Mouse (Mus musculus): ENCODE measurements around the gene Dnmt3a. TPM values are rescaled to one million over a fixed set of nuclear protein-coding genes. Genes with fewer than 3 reads are reported as not detected.
A peak's percentile ranks its signal among the peaks of the same experiment; 100 is the strongest.

Dnmt3a gene
- polyA plus RNA-seq, 1 experiment from 2014 or later, result 126 TPM

DNA sequence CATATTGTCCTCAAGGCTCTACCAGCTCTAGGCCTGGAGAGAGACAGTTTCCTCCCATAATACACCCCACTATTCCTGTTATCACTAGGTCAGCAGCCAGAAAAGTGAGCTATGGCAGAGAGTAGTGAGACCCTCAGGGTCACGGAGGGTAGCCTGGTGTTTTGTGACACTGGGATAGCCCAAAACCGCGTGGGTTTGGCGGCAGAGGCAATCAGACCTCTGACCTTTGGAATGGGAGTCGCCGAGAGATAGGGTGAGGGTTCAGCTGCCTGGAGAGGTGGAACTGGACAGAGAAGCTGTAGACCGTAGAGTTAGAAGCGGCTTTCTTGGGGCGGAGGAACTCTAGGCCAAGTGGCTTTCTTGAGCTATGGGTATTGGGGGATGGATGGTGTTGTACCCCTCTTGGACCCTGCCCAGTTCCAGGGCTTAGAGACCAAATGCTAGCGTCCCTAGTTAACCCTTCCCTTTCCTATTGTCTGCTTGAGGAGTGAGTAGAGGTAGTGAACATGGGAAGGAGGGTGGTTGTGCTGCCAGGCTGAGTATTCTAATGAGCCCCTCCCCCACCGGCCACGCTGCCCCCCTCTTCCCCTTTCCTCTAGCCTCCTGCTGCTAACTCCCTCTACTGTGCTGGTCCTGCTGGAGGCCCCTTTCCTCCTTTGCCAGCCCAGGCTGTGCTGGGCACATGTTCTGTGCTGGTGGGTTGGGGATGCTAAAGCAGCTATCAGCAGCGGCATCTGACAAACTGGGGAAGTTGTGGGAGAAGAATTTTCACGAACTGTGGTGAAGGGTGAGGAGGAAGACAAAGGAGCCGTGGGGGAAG, 86.6 kb downstream of the Dnmt3a start:
- Histone ChIP-seq H3K27me3 (0 out of 2 replicates have a peak, but pooled peaks cover 3% of the 10 kb centered on the region), H3K4me1 (replicated peaks) (peaks cover 73% of the 10 kb centered on the region), H3K4me2 (peak overlapping the region; percentile 69), H3K9ac (peak overlapping the region; percentile 80), H3K9me3 (no peaks in the 10 kb centered on the region), H3K27ac (peak overlapping the region; percentile 89), H3K36me3 (peaks cover 28% of the 10 kb centered on the region), H3K4me3 (peak overlapping the region; percentile 51)
- peak; percentile 44 for ATAC-seq (ENCODE audit: low FRiP score)
- WGBS, result 2% methylated on average over 15 of the region's 15 CpGs

DNA sequence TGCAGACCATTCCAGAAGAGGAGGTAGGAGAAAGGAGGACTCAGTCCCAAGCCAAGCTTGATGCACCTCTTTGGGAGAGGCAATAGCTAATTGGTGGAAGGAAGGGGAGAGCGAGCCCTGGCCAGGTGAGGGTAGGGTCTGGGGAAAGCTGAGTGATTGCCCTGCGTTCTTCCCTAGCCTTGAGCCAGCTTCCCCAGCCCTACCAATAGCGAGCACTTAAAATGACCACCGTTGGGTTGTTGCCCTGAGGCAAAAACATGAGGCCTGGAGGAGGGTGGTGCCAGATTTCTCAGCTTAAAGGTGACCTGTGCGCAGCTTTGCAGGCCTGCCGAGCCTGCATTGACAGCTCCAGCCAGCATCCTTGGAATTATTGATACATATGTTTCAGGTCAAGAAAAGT, 87.5 kb downstream of the Dnmt3a start:
- Histone ChIP-seq H3K9ac (peak overlapping the region; percentile 80), H3K36me3 (peaks cover 36% of the 10 kb centered on the region), H3K4me2 (peak overlapping the region; percentile 69), H3K4me3 (peak overlapping the region; percentile 51), H3K27me3 (0 out of 2 replicates have a peak, but pooled peaks cover 3% of the 10 kb centered on the region), H3K9me3 (no peaks in the 10 kb centered on the region), H3K27ac (peak overlapping the region; percentile 89; the same call in 1 of the 2 replicates), H3K4me1 (replicated peaks) (peaks cover 64% of the 10 kb centered on the region)
- ATAC-seq (ENCODE audit: low FRiP score), result no peak
- 60% methylated on average over 6 of the region's 6 CpGs for WGBS

DNA sequence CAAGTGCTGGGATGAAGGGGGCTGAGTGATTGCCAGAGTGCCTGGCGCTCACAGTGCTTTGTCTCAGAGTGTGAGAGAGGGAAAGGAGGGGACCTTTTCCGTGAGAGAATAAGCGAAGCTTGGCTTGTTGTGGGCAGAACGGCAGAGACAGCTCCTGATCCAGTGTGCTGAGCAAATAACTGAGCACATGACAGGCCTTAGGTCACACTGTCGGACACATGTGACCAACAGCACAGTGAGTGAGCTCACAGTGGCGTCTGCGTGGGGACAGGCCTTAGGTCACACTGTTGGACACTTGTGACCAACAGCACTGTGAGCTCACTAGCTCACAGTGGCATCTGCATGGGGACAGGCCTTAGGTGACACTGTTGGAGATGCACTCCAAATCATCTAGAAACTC, 88.7 kb downstream of the Dnmt3a start:
- H3K27ac ChIP-seq, result 0 out of 2 replicates have a peak overlapping the region, but pooled peaks have one; percentile 15

DNA sequence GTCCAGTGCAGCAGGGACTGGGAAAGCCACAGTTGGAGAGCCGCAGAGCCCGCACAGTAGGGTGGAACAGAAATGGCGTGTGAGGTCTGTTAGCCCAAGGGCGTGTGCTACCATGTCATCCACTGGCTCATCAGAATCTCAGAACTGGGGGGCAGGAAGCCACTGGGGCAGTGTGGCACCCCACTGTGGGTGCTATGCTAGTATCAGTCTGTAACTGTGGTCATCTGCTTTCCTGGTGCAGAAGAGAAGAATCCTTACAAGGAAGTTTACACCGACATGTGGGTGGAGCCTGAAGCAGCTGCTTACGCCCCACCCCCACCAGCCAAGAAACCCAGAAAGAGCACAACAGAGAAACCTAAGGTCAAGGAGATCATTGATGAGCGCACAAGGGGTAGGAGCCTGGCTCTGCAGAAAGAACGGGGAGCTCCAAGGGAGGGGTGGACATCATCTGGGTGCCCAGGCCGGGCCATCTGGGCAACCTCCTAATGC, 91.3 kb downstream of the Dnmt3a start:
- Histone ChIP-seq H3K9me3 (no peaks in the 10 kb centered on the region), H3K4me2 (no peak overlapping the region), H3K4me3 (no peak overlapping the region), H3K27me3 (no peaks in the 10 kb centered on the region), H3K36me3 (peaks cover 70% of the 10 kb centered on the region), H3K27ac (no peak overlapping the region), H3K9ac (no peak overlapping the region), H3K4me1 (replicated peaks) (peaks cover 35% of the 10 kb centered on the region)
- WGBS, result 87% methylated on average over 9 of the region's 9 CpGs
- ATAC-seq (ENCODE audit: low FRiP score), result no peak

More for the DNA sequence above, 88.7 kb downstream of the Dnmt3a start:
- Histone ChIP-seq H3K36me3 (peaks cover 48% of the 10 kb centered on the region), H3K4me2 (peak overlapping the region; percentile 69), H3K4me3 (no peak overlapping the region), H3K9ac (no peak overlapping the region), H3K4me1 (replicated peaks) (peaks cover 52% of the 10 kb centered on the region), H3K9me3 (no peaks in the 10 kb centered on the region), H3K27me3 (no peaks in the 10 kb centered on the region)
- 63% methylated on average over 7 of the region's 7 CpGs for WGBS
- ATAC-seq (ENCODE audit: low FRiP score), result no peak

DNA sequence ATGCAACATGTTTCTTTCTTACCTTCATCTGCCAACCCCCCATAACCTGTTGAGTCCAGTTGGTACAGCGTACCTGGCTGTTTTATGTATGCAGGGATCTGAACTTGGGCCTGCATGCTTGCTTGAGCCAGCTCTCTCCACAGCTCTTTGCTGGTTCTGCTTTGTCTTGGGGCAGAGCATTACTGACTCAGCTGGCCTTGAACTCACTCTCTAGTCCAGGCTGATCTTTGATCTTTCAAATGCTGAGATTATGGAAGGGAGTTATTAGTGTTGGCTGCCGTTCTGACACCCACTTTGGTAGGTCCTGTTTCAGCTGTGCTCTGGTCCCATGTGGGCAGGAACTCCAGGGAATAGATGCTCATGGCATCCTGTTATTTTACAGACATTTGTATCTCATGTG, 93.0 kb downstream of the Dnmt3a start:
- H3K27ac ChIP-seq, result no peak overlapping the region
- WGBS, result 94% methylated on average over 2 of the region's 2 CpGs
- ATAC-seq (ENCODE audit: low FRiP score), result no peak
- no peaks in the 10 kb centered on the region for H3K9me3 ChIP-seq
- H3K9ac ChIP-seq, result no peak overlapping the region
- no peak overlapping the region for H3K4me2 ChIP-seq
- peaks cover 85% of the 10 kb centered on the region for H3K36me3 ChIP-seq
- H3K4me1 ChIP-seq (replicated peaks), result peaks cover 18% of the 10 kb centered on the region
- no peak overlapping the region for H3K4me3 ChIP-seq
- no peaks in the 10 kb centered on the region for H3K27me3 ChIP-seq

DNA sequence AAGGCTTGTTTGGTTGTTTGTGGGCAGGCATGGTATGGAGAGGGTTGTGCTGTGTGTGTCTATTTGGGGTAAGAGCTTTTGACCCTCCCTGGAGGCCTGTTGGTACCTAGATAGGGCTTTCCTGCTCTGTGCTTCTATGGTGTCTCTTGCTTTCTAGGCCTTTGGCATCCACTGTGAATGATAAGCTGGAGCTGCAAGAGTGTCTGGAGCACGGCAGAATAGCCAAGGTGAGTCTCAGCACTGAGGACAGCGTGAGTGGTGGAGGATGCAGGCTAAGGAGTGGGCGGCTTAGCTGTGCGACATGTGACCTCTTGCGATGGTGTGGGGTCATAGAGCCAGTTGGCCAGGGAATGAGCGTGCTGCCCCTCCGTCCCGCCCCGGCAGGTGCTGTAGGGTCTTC, 99.6 kb downstream of the Dnmt3a start:
- H3K27me3 ChIP-seq, result no peaks in the 10 kb centered on the region
- H3K36me3 ChIP-seq, result peaks cover 90% of the 10 kb centered on the region
- no peak overlapping the region for H3K27ac ChIP-seq
- no peak for ATAC-seq (ENCODE audit: low FRiP score)
- H3K9ac ChIP-seq, result no peak overlapping the region
- no peaks in the 10 kb centered on the region for H3K9me3 ChIP-seq
- H3K4me3 ChIP-seq, result no peak overlapping the region
- no peak overlapping the region for H3K4me2 ChIP-seq
- no peaks in the 10 kb centered on the region for H3K4me1 ChIP-seq (replicated peaks)
- 96% methylated on average over 9 of the region's 9 CpGs for WGBS

DNA sequence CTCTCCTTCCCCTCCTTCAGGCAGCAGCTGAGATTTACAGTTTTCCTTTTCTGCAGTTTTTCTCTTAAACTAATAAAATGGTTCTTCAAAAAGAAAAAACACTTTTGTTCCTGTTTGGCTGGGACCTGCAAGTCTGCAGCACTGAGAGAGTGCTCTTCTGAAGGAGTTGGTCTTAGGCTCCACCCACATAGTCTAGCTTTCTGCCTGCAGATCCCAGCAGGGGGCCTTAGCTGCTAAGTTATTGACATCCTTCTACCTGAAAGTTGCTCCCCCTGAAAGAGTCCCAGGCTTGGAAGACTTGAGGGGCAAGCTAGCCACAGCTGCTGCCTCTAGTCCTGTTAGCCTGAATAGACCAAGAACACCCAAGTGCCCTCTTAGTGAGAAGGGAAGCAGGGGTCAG, 100.5 kb downstream of the Dnmt3a start:
- no peak for ATAC-seq (ENCODE audit: low FRiP score)
- Histone ChIP-seq H3K4me3 (no peak overlapping the region), H3K9ac (no peak overlapping the region), H3K9me3 (no peaks in the 10 kb centered on the region), H3K36me3 (peaks cover 87% of the 10 kb centered on the region), H3K27ac (no peak overlapping the region), H3K4me2 (no peak overlapping the region), H3K4me1 (replicated peaks) (no peaks in the 10 kb centered on the region), H3K27me3 (no peaks in the 10 kb centered on the region)

DNA sequence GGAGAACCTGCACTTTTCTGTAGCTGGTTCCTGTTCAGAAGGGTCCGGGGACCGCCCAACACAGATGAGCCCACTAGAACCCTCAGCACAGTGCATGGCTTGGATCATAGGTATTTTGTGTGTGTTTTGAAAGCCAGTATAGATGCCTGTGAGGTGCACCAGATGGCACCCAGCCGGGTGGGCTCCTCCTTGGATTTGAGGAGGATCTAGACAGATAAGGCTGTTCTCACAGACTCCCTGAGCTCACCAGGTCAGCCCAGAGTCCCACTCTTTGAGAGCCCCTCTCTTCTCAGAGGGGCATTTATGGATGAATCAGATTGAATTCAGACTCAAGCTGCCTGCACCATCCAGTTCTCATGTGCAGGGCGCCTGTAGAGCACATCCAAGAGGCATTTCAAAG, 101.2 kb downstream of the Dnmt3a start:
- Histone ChIP-seq H3K9ac (no peak overlapping the region), H3K4me1 (replicated peaks) (no peaks in the 10 kb centered on the region), H3K4me2 (no peak overlapping the region), H3K27me3 (no peaks in the 10 kb centered on the region), H3K27ac (no peak overlapping the region), H3K9me3 (no peaks in the 10 kb centered on the region), H3K4me3 (no peak overlapping the region), H3K36me3 (peaks cover 84% of the 10 kb centered on the region)
- WGBS, result 88% methylated on average over 4 of the region's 4 CpGs
- no peak for ATAC-seq (ENCODE audit: low FRiP score)

DNA sequence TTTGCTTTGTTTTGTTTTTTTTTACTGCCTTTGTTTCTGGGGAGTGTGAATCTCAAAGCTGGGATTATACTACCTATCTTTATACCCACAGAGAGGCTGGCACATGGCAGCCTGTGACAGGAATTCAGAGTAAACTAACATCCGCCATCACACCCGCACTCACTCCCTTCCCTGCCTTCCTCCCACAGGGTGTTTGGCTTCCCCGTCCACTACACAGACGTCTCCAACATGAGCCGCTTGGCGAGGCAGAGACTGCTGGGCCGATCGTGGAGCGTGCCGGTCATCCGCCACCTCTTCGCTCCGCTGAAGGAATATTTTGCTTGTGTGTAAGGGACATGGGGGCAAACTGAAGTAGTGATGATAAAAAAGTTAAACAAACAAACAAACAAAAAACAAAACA, 101.6 kb downstream of the Dnmt3a start:
- Histone ChIP-seq H3K4me2 (no peak overlapping the region), H3K4me3 (no peak overlapping the region), H3K36me3 (peaks cover 82% of the 10 kb centered on the region), H3K4me1 (replicated peaks) (no peaks in the 10 kb centered on the region), H3K27ac (no peak overlapping the region), H3K27me3 (no peaks in the 10 kb centered on the region), H3K9me3 (no peaks in the 10 kb centered on the region), H3K9ac (no peak overlapping the region)
- WGBS, result 79% methylated on average over 13 of the region's 13 CpGs
- no peak for ATAC-seq (ENCODE audit: low FRiP score)

DNA sequence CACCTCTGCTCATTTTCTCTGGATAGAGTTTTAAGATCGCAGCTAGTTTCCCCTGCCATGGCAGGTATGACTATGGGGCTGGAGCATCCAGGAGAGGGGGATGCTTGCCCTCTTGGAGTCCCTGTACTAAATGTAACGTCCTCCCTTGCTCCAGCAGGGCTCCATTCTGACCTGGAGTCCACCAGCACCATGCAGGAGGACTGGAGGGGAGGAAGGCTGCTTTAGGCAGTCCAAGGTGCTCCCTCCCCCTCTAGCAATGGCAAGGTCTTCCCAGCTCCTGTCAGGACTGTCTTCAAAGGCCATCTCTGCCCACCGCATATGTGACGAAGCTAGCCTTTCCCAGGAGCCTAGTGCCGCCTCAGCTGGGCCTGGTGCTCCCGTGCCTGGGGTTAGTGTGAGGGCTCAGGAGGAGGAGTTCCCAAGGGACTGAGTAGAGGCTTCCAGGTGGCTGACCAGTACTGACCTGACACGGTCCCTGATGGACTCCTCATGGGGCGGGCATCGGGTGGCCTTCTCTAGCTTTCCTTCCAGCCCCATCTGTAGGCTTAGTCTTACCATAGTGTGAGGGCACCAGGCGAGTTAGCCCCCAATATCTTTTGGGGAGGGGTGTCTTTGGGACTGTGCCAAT, 104.8 kb downstream of the Dnmt3a start:
- no peaks in the 10 kb centered on the region for H3K9me3 ChIP-seq
- no peak overlapping the region for H3K9ac ChIP-seq
- no peaks in the 10 kb centered on the region for H3K27me3 ChIP-seq
- no peak overlapping the region for H3K4me2 ChIP-seq
- H3K4me1 ChIP-seq (replicated peaks), result no peaks in the 10 kb centered on the region
- ATAC-seq (ENCODE audit: low FRiP score), result peak; percentile 23; the same call in 1 of the 2 replicates
- no peak overlapping the region for H3K4me3 ChIP-seq
- peaks cover 62% of the 10 kb centered on the region for H3K36me3 ChIP-seq
- 67% methylated on average over 10 of the region's 10 CpGs for WGBS
- no peak overlapping the region for H3K27ac ChIP-seq

DNA sequence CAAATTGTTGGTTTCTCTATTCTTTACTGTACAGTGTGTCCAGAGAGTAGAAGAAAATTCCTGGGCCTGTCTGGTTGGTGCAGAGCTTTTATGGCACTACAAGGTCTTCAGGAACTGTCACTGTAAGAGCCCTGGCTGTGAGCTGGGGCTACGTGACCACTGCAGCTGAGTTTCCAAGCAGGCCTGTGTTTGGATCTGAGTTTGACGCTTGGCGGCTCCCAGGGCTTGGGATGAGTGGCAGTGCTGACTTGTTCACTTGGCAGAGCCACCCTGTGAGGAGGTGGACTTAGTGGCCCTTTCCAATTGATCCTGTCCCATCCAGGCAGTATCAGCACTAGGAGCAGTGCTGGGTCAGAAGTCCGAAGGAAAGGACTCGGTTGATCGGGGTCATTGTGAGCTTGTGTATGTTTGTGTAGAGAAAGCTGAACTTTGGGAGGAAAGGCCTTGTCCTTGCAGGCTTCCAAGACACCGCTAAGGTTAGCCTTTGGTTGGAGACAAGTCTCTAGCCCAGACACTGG, 106.1 kb downstream of the Dnmt3a start:
- H3K4me3 ChIP-seq, result no peak overlapping the region
- no peak overlapping the region for H3K27ac ChIP-seq
- no peaks in the 10 kb centered on the region for H3K9me3 ChIP-seq
- no peaks in the 10 kb centered on the region for H3K27me3 ChIP-seq
- no peak overlapping the region for H3K9ac ChIP-seq
- H3K4me2 ChIP-seq, result no peak overlapping the region
- ATAC-seq (ENCODE audit: low FRiP score), result no peak
- WGBS, result 95% methylated on average over 7 of the region's 7 CpGs
- no peaks in the 10 kb centered on the region for H3K4me1 ChIP-seq (replicated peaks)
- H3K36me3 ChIP-seq, result peaks cover 49% of the 10 kb centered on the region

DNA sequence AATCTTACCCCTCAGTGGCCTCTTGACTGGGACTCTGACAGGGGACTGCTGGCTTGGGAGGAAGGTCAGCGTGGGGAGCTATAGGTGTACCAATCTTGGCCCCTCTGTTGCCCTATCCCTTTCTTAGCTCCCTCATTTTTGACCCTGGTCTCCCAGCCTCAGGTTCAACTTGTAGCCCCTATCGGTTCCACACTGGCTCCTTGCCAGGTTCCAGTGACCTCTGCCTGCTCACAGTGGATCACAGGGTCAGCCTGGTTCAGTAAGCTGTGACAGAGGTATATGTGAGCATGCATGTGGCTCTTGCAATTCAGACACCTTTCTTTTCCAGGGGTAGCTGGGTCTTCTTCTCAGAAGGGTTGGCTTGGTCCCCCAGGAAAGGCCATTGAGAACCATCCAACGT, 110.0 kb downstream of the Dnmt3a start:
- no peak for ATAC-seq (ENCODE audit: low FRiP score)
- no peak overlapping the region for H3K27ac ChIP-seq
- no peak overlapping the region for H3K4me3 ChIP-seq
- H3K36me3 ChIP-seq, result peaks cover 14% of the 10 kb centered on the region
- no peak overlapping the region for H3K9ac ChIP-seq
- no peak overlapping the region for H3K4me2 ChIP-seq
- H3K27me3 ChIP-seq, result no peaks in the 10 kb centered on the region
- 86% methylated on average over 3 of the region's 3 CpGs for WGBS
- peaks cover 7% of the 10 kb centered on the region for H3K4me1 ChIP-seq (replicated peaks)
- no peaks in the 10 kb centered on the region for H3K9me3 ChIP-seq
